Mouse (Mus musculus) limb, embryonic 11.5 days (tissue): Measurements from ENCODE around the gene Pcbp4. TPM values are rescaled to one million over a fixed set of nuclear protein-coding genes. Genes with fewer than 3 reads are reported as not detected.

Experiments used
- ATAC-seq: fragments of 200-750 bp; cut with Nextera tagmentation; 2 replicates; pipeline ENCODE4 v1.8.0; 2017; ENCODE audit warnings: low read depth; ENCODE audit not compliant: insufficient number of reproducible peaks, low FRiP score, low TSS enrichment
- DNase-seq: peaks from one replicate; pipeline ENCODE4 v3.0.0-alpha.2; 2015; ENCODE audit warnings: low spot score
- H3K27ac ChIP-seq: fragments of 300-500 bp; sonication (generic); replicated peaks from 2 replicates; pipeline ENCODE4 v1.5.1; 2014; ENCODE audit warnings: low read depth, mild to moderate bottlenecking, low read length
- H3K27me3 ChIP-seq: fragments of 300-500 bp; sonication (generic); 2 replicates; pipeline ENCODE4 v1.6.1; 2014; ENCODE audit warnings: mild to moderate bottlenecking, low read length, mixed read lengths; ENCODE audit not compliant: control insufficient read depth, insufficient read depth
- H3K36me3 ChIP-seq: fragments of 300-500 bp; sonication (generic); 2 replicates; pipeline ENCODE4 v1.6.1; 2014; ENCODE audit warnings: mild to moderate bottlenecking, low read length, moderate library complexity, mixed read lengths; ENCODE audit not compliant: control insufficient read depth, insufficient read depth
- H3K4me1 ChIP-seq: fragments of 300-500 bp; sonication (generic); 2 replicates; pipeline ENCODE4 v1.6.1; 2014; ENCODE audit warnings: low read length, mixed read lengths; ENCODE audit not compliant: control insufficient read depth, insufficient read depth
- H3K4me2 ChIP-seq: fragments of 300-500 bp; sonication (generic); 2 replicates; pipeline ENCODE4 v1.6.1; 2014; ENCODE audit warnings: low read depth, mild to moderate bottlenecking, moderate library complexity; ENCODE audit not compliant: severe bottlenecking
- H3K4me3 ChIP-seq: fragments of 300-500 bp; sonication (generic); 2 replicates; pipeline ENCODE4 v1.5.1; 2014; ENCODE audit warnings: low read depth, low read length
- H3K9ac ChIP-seq: fragments of 300-500 bp; sonication (generic); 2 replicates; pipeline ENCODE4 v1.6.1; 2014; ENCODE audit warnings: mild to moderate bottlenecking, low read length
- H3K9me3 ChIP-seq: fragments of 300-500 bp; sonication (generic); 2 replicates; pipeline ENCODE4 v1.6.1; 2016; ENCODE audit warnings: low read length; ENCODE audit not compliant: control insufficient read depth
- WGBS: fragments of 180-500 bp; shearing (Covaris S2); extraction: QIAGEN DNeasy Blood & Tissue Kit; methylation state at CpG from one replicate; pipeline ENCODE4 v1.1.7; 2014; 5-methylcytosine and 5-hydroxymethylcytosine counted together
- polyA plus RNA-seq: library from polyadenylated mRNA; unstranded; fragments of >200 nt; fragmentation: Nextera tagmentation; extraction: Ambion mirVana; gene quantifications from 2 replicates; pipeline ENCODE4 v1.2.1, GENCODE M21; 2014

Gene Pcbp4
- polyA plus RNA-seq, 1 experiment from 2014 or later: 172 TPM

DNA sequence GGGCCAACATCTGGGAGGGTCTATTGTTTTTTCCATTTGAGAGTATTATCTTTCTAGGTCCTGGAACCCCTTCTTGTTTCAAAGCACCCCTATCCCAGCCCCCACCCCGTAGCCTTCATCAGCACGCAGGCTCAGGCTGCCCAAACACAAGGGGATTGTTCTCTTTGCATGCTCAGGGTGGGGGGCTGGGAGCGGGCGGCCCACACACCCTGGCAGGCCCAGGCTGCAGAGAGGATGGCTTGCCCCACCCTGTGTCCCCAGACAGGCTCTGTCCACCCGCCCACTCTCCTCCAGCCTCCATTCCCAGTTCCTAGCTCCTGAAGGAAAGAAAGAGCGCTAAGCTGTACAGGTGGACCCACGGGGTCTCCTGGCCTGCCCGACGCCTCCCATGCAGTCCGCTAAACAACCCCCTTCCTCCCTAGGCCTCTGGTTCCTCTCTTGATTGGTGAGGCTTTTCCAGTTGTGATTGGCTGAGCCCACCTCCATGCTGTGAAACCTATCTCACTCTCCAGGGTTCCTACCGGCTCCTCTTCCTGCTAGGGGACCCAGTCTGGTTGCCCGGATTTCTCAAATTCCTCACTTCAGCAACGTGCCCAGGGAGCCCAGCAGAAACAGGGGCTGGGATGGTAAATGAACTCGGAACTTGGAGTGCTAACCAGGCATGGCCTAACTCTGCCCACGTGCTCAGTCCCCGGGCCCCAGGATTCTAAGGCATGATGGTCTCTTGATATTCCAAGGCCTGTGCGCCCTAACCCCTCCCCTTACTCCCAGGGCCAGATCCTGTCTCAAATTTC, 2.0 kb downstream of the Pcbp4 start:
- Histone ChIP-seq H3K36me3 (no peaks in the 10 kb centered on the region; the same call in 1 of the 2 replicates), H3K27me3 (no peaks in the 10 kb centered on the region), H3K9ac (peak overlapping the region; percentile 84), H3K9me3 (no peaks in the 10 kb centered on the region), H3K4me1 (peaks cover 64% of the 10 kb centered on the region), H3K4me2 (peak overlapping the region; percentile 79), H3K27ac (peak overlapping the region; percentile 90), H3K4me3 (peak overlapping the region; percentile 88)
- WGBS: under 1% methylated on average over 17 of the region's 17 CpGs
- ATAC-seq (peak; percentile 11; the same call in 1 of the 2 replicates), DNase-seq (peak; percentile 72)

DNA sequence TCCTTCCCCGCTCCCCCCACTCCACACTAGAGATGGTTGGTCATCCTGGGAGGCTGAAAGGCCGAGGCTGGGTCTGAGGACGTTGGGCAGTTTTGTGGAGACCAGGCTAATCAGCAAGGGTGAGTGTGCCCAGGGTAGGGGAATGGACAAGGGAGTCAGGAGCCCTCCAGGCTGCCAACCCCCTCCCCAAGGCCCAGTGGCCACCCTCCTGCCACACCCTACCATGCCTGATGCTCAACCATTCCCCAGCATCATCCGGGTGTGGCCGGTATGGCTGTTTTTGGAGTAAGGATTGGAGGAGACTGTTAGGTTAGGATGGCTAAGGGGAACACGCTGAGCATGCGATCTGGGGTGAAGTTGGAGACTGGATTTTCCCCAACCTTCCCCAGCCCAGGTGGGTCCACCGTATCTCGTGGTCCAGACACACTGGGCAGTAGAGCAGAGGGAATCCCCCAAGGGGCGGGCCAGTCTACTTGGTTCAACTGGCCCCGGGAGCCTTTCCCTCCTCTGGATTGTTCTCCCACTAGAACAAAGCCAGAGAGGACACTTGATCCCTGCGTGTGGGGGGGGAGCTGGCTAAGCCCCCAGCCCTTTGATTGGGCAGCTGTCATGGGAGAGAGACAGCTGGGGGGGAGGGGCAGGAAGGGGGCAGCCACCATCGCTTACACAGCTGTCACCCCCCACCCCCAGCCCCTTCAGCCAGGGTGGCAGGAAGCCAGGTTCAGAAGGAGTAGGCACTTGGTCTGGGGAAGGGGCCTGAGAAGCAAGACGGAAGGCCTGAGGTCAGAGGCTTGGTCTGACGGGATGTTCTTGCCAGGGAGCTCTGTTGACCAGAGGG, 3.5 kb downstream of the Pcbp4 start:
- Histone ChIP-seq H3K27ac (peak overlapping the region; percentile 62), H3K4me2 (peak overlapping the region; percentile 79), H3K4me3 (peak overlapping the region; percentile 88), H3K27me3 (no peaks in the 10 kb centered on the region), H3K36me3 (peaks cover 2% of the 10 kb centered on the region; the same call in 1 of the 2 replicates), H3K9me3 (no peaks in the 10 kb centered on the region), H3K9ac (peak overlapping the region; percentile 84), H3K4me1 (peaks cover 50% of the 10 kb centered on the region)
- DNase-seq: peak; percentile 53
- 38% methylated on average over 15 of the region's 15 CpGs for WGBS
- no peak for ATAC-seq

GRCm38 (mm10) chr9:106457163-106457559, 4.1 kb downstream of the Pcbp4 start:
- ATAC-seq (no peak), DNase-seq (no peak)
- H3K4me3 ChIP-seq: peak overlapping the region; percentile 14; the same call in 1 of the 2 replicates
- no peaks in the 10 kb centered on the region for H3K9me3 ChIP-seq
- peak overlapping the region; percentile 62; the same call in 1 of the 2 replicates for H3K27ac ChIP-seq
- H3K4me2 ChIP-seq: peak overlapping the region; percentile 79
- WGBS: 47% methylated on average over 9 of the region's 9 CpGs
- H3K36me3 ChIP-seq: peaks cover 6% of the 10 kb centered on the region; the same call in 1 of the 2 replicates
- H3K4me1 ChIP-seq: peaks cover 43% of the 10 kb centered on the region
- H3K9ac ChIP-seq: peak overlapping the region; percentile 84
- H3K27me3 ChIP-seq: no peaks in the 10 kb centered on the region

DNA sequence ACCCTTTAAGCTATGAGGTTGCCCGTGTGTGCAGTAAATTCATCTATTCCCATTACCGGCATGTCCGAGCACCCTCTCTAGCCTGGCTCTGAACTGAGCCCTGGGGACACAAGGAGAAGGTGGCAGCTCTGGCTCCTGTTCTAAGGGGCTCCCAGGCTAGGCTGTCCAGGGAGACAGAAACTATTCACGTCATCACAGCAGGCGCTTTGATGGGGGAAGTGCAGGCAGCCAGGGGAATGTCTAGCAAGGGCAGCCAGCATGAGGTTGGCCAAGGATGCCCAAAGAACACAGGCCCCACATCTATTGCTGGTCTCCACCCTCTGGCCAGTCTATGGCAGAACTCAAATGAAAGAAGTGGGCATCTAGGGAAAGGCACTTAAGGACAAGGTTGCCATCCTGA, 4.8 kb downstream of the Pcbp4 start:
- no peak overlapping the region for H3K4me3 ChIP-seq
- ATAC-seq: no peak
- DNase-seq: no peak
- H3K36me3 ChIP-seq: peaks cover 6% of the 10 kb centered on the region; the same call in 1 of the 2 replicates
- 79% methylated on average over 5 of the region's 5 CpGs for WGBS
- no peak overlapping the region for H3K27ac ChIP-seq
- no peak overlapping the region for H3K4me2 ChIP-seq
- H3K9me3 ChIP-seq: no peaks in the 10 kb centered on the region
- no peak overlapping the region for H3K9ac ChIP-seq
- H3K4me1 ChIP-seq: peaks cover 36% of the 10 kb centered on the region
- no peaks in the 10 kb centered on the region for H3K27me3 ChIP-seq

- peaks cover 40% of the 10 kb centered on the region for H3K4me1 ChIP-seq
- H3K9ac ChIP-seq: no peak overlapping the region
- H3K4me3 ChIP-seq: no peak overlapping the region
- H3K27ac ChIP-seq: no peak overlapping the region
- no peaks in the 10 kb centered on the region for H3K9me3 ChIP-seq
- peaks cover 10% of the 10 kb centered on the region for H3K36me3 ChIP-seq
- 85% methylated on average over 15 of the region's 15 CpGs for WGBS
- ATAC-seq: no peak
- H3K4me2 ChIP-seq: no peak overlapping the region
- no peak for DNase-seq
- no peaks in the 10 kb centered on the region for H3K27me3 ChIP-seq
Measured at GRCm38 (mm10) chr9:106459946-106460345, 6.9 kb downstream of the Pcbp4 start.

- DNase-seq: no peak
- 74% methylated on average over 18 of the region's 18 CpGs for WGBS
- no peak for ATAC-seq
- H3K27ac ChIP-seq: no peak overlapping the region
- H3K9ac ChIP-seq: no peak overlapping the region
- no peaks in the 10 kb centered on the region for H3K27me3 ChIP-seq
- H3K36me3 ChIP-seq: peaks cover 10% of the 10 kb centered on the region
- peaks cover 37% of the 10 kb centered on the region for H3K4me1 ChIP-seq
- H3K9me3 ChIP-seq: no peaks in the 10 kb centered on the region
- H3K4me3 ChIP-seq: no peak overlapping the region
- H3K4me2 ChIP-seq: no peak overlapping the region
Measured at GRCm38 (mm10) chr9:106460401-106461025, 7.4 kb downstream of the Pcbp4 start.

DNA sequence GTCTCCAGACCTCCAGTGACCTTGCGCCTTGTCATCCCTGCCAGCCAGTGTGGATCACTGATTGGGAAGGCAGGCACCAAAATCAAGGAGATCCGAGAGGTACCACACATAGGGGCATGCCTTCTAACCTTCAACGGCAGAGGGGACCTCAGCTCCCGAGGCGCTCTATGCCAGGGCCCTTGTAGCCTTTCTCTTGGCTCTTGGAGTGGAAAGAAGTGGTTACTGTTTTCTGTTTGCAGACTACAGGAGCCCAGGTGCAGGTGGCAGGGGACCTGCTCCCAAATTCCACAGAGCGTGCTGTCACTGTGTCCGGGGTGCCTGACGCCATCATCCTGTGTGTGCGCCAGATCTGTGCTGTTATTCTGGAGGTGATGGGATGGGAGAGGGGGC, 7.9 kb downstream of the Pcbp4 start:
- DNase-seq (no peak), ATAC-seq (no peak)
- H3K4me2 ChIP-seq: no peak overlapping the region
- no peak overlapping the region for H3K4me3 ChIP-seq
- peaks cover 35% of the 10 kb centered on the region for H3K4me1 ChIP-seq
- no peaks in the 10 kb centered on the region for H3K9me3 ChIP-seq
- peaks cover 10% of the 10 kb centered on the region for H3K36me3 ChIP-seq
- no peaks in the 10 kb centered on the region for H3K27me3 ChIP-seq
- H3K27ac ChIP-seq: no peak overlapping the region
- 95% methylated on average over 9 of the region's 9 CpGs for WGBS
- no peak overlapping the region for H3K9ac ChIP-seq
